Mouse (Mus musculus) G1E (cell line): ENCODE data around the gene Nfx1.
A peak's percentile ranks its signal among the peaks of the same experiment; 100 is the strongest.

Source experiments
- CTCF ChIP-seq: IDR thresholded peaks from 2 replicates; pipeline ENCODE4 v1.5.1; 2012; ENCODE audit warnings: low read depth, low read length, inconsistent platforms, mixed read lengths
- GATA1 ChIP-seq: IDR thresholded peaks from 2 replicates; pipeline ENCODE4 v1.6.1; 2012; ENCODE audit warnings: borderline replicate concordance, low read length, inconsistent platforms, mixed read lengths
- GATA2 ChIP-seq: IDR thresholded peaks from 2 replicates; pipeline ENCODE4 v1.6.1; 2012; ENCODE audit warnings: low read depth, low read length, inconsistent platforms, borderline replicate concordance
- POLR2AphosphoS5 ChIP-seq: IDR thresholded peaks from 2 replicates; pipeline ENCODE4 v1.6.1; 2012; ENCODE audit warnings: low read depth, low read length, inconsistent platforms; ENCODE audit not compliant: insufficient replicate concordance
- TAL1 ChIP-seq: conservative IDR thresholded peaks from 2 replicates; pipeline ENCODE4 v1.6.1; 2012; ENCODE audit warnings: low read depth, low read length, inconsistent platforms, mixed read lengths

DNA sequence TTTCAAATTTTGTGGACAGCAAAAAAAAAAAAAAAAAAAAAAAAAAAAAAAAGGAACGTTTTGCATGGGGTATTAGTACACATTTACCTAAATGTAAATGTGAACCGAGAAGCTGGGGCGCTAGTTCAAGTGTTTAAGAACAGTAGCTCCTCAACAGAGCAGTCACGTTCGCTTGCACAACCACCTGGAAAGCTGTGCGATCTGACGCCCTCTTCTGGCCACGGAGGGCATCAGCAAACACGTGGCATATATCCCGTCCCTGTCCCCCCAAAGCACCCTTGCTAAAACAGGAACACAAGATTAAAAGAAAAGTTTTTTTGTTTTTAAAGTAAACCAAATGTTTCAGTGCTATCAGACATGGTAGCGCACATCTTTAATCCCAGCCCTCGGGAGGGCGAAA is 1.0 kb downstream of the Nfx1 start:
- TF ChIP-seq POLR2AphosphoS5 (no peak), CTCF (peak; percentile 76), GATA2 (no peak), TAL1 (no peak), GATA1 (no peak)
